8 mouse cellular contexts compared by ENCODE assay signal in the genomic region with DNA sequence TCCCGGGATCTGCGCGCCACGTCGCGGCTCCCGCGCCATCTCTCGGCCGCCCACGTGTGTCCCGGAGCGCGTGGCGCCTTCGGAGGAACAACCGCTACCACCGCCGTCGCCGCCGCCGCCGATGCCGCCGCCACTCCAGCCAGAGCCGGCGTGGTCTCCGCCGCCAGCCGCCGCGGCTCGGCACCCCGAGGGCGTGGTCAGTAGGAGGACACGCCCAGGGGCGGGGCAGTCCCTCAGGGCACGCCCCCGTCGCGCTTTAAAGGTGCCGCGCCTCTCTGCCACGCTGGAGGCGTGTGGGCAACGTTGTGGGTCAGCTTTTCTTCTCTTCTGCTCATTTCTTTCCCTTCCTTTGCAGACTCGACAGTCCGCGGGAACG. TPM values are rescaled to one million over a fixed set of nuclear protein-coding genes. Genes with fewer than 3 reads are reported as not detected.
A peak's percentile ranks its signal among the peaks of the same experiment; 100 is the strongest.
DNase-seq lines count a peak whose midpoint lies in the region; ATAC-seq and TF ChIP-seq lines count a peak whose summit lies in the region.

A gene (minus strand): TSS at position 152 of the 376 bp plus-strand sequence.

- WGBS in heart, embryonic 12.5 days: under 1% methylated on average over 51 of the region's 51 CpGs
- WGBS in kidney, embryonic 15.5 days: under 1% methylated on average over 50 of the region's 51 CpGs
- 5% methylated on average over 42 of the region's 51 CpGs for WGBS in limb, embryonic 14.5 days
- WGBS in midbrain, embryonic 16.5 days: 0% methylated on average over 41 of the region's 51 CpGs
- under 1% methylated on average over 50 of the region's 51 CpGs for WGBS in spleen, adult 2 months

- DNase-seq in cerebellum, adult 11 months: peak; percentile 49
- DNase-seq in cerebellum, adult 11-12 months: no peak
- peak; percentile 91 for DNase-seq in limb, embryonic 14.5 days (ENCODE audit: low spot score)
- peak; percentile 27 to 74 for DNase-seq in spleen, adult 2 months (ENCODE audit: low read depth in 1 of 2, low spot score in 2 of 2)

- peaks cover 18% of the 10 kb centered on the region for H3K4me1 ChIP-seq in erythroblast, embryonic 14.5 days (ENCODE audit: control insufficient read depth)
- H3K4me1 ChIP-seq in heart, embryonic 12.5 days (replicated peaks): peaks cover 38% of the 10 kb centered on the region
- peaks cover 28% of the 10 kb centered on the region for H3K4me1 ChIP-seq in kidney, embryonic 15.5 days
- H3K4me1 ChIP-seq in limb, embryonic 14.5 days (ENCODE audit: control insufficient read depth, insufficient read depth, low read length): peaks cover 15% of the 10 kb centered on the region
- peaks cover 11% of the 10 kb centered on the region; the same call in 1 of the 2 replicates for H3K4me1 ChIP-seq in midbrain, embryonic 16.5 days (ENCODE audit: control insufficient read depth, insufficient read depth, low read length)
- H3K4me1 ChIP-seq in spleen, adult 2 months (ENCODE audit: control insufficient read depth, insufficient read depth, insufficient read length): peaks cover 11% of the 10 kb centered on the region

- no peak within 1 kb of the TSS for H3K27ac ChIP-seq in heart, embryonic 12.5 days (ENCODE audit: poor library complexity, severe bottlenecking)
- H3K27ac ChIP-seq in kidney, embryonic 15.5 days: no peak within 1 kb of the TSS
- H3K27ac ChIP-seq in limb, embryonic 14.5 days (replicated peaks; ENCODE audit: low read depth, low read length): no peak within 1 kb of the TSS
- H3K27ac ChIP-seq in midbrain, embryonic 16.5 days (ENCODE audit: low read length): peak within 1 kb of the TSS; percentile 18; the same call in 1 of the 2 replicates
- H3K27ac ChIP-seq in spleen, adult 2 months (ENCODE audit: insufficient read depth, low read length): no peak within 1 kb of the TSS

- peak within 1 kb of the TSS; percentile 72 for H3K9ac ChIP-seq in heart, embryonic 12.5 days
- H3K9ac ChIP-seq in kidney, embryonic 15.5 days: peak within 1 kb of the TSS; percentile 47
- H3K9ac ChIP-seq in limb, embryonic 14.5 days (ENCODE audit: low read depth, low read length, severe bottlenecking): peak within 1 kb of the TSS; percentile 58
- peak within 1 kb of the TSS; percentile 69 for H3K9ac ChIP-seq in midbrain, embryonic 16.5 days (ENCODE audit: low read depth, low read length)

- peaks cover 40% of the 10 kb centered on the region for H3K27me3 ChIP-seq in erythroblast, embryonic 14.5 days (ENCODE audit: control insufficient read depth)
- H3K27me3 ChIP-seq in heart, embryonic 12.5 days (replicated peaks): peaks cover 23% of the 10 kb centered on the region
- H3K27me3 ChIP-seq in kidney, embryonic 15.5 days: peaks cover 25% of the 10 kb centered on the region
- H3K27me3 ChIP-seq in limb, embryonic 14.5 days (ENCODE audit: control insufficient read depth, insufficient read depth, low read length): peaks cover 17% of the 10 kb centered on the region
- H3K27me3 ChIP-seq in midbrain, embryonic 16.5 days (ENCODE audit: control insufficient read depth, insufficient read depth, low read depth, low read length): peaks cover 8% of the 10 kb centered on the region
- peaks cover 6% of the 10 kb centered on the region for H3K27me3 ChIP-seq in spleen, adult 2 months (ENCODE audit: control insufficient read depth, insufficient read depth, low read length)

- H3K9me3 ChIP-seq in erythroblast, embryonic 14.5 days (ENCODE audit: control insufficient read depth, low read length): peaks cover 10% of the 10 kb centered on the region
- H3K9me3 ChIP-seq in heart, embryonic 12.5 days (replicated peaks): peaks cover 2% of the 10 kb centered on the region
- no peaks in the 10 kb centered on the region for H3K9me3 ChIP-seq in kidney, embryonic 15.5 days (replicated peaks)
- no peaks in the 10 kb centered on the region for H3K9me3 ChIP-seq in limb, embryonic 14.5 days (ENCODE audit: control insufficient read depth, low read length)
- no peaks in the 10 kb centered on the region for H3K9me3 ChIP-seq in midbrain, embryonic 16.5 days (replicated peaks; ENCODE audit: control insufficient read depth, low read length, poor library complexity, severe bottlenecking)

- ATAC-seq in heart, embryonic 12.5 days (ENCODE audit: insufficient number of reproducible peaks, low FRiP score): peak; percentile 89
- ATAC-seq in kidney, embryonic 15.5 days (replicated peaks; ENCODE audit: low FRiP score): peak; percentile 86
- ATAC-seq in limb, embryonic 14.5 days (ENCODE audit: low FRiP score, low read depth): peak; percentile 89
- ATAC-seq in midbrain, embryonic 16.5 days: peak; percentile 76

- TF ChIP-seq POLR2A in limb, embryonic 14.5 days (IDR thresholded peaks at IDR 0.05; ENCODE audit: borderline replicate concordance, extremely low read depth, insufficient read depth, insufficient read length): 0 out of 2 replicates have a peak, but pooled peaks have one; percentile 9
- no peak for TF ChIP-seq POLR2A in spleen, adult 2 months (IDR thresholded peaks at IDR 0.05; ENCODE audit: low read depth, low read length)

- H3K36me3 ChIP-seq in erythroblast, embryonic 14.5 days (ENCODE audit: control insufficient read depth): peaks cover 14% of the 10 kb centered on the region
- peaks cover 11% of the 10 kb centered on the region for H3K36me3 ChIP-seq in heart, embryonic 12.5 days
- H3K36me3 ChIP-seq in kidney, embryonic 15.5 days: peaks cover 13% of the 10 kb centered on the region
- H3K36me3 ChIP-seq in limb, embryonic 14.5 days (ENCODE audit: control insufficient read depth, insufficient read depth, low read length): peaks cover 12% of the 10 kb centered on the region
- peaks cover 2% of the 10 kb centered on the region; the same call in 1 of the 2 replicates for H3K36me3 ChIP-seq in midbrain, embryonic 16.5 days (ENCODE audit: control insufficient read depth, insufficient read depth, low read length)
- no peaks in the 10 kb centered on the region for H3K36me3 ChIP-seq in spleen, adult 2 months (ENCODE audit: control insufficient read depth, insufficient read depth, low read length)

- TF ChIP-seq CTCF in spleen, adult 2 months (IDR thresholded peaks at IDR 0.05; ENCODE audit: extremely low read depth, insufficient read depth, insufficient read length, insufficient replicate concordance): no peak

- peak within 1 kb of the TSS; percentile 60 for H3K4me3 ChIP-seq in erythroblast, embryonic 14.5 days (replicated peaks)
- peak within 1 kb of the TSS; percentile 68 for H3K4me3 ChIP-seq in heart, embryonic 12.5 days
- peak within 1 kb of the TSS; percentile 57 for H3K4me3 ChIP-seq in kidney, embryonic 15.5 days (replicated peaks)
- peak within 1 kb of the TSS; percentile 67 for H3K4me3 ChIP-seq in limb, embryonic 14.5 days (replicated peaks; ENCODE audit: low read length)
- H3K4me3 ChIP-seq in midbrain, embryonic 16.5 days (ENCODE audit: low read depth, low read length): peak within 1 kb of the TSS; percentile 62
- H3K4me3 ChIP-seq in spleen, adult 2 months (ENCODE audit: extremely low read depth, insufficient read depth, insufficient read length): peak within 1 kb of the TSS; percentile 65; the same call in 1 of the 2 replicates

- H3K4me2 ChIP-seq in heart, embryonic 12.5 days: peak within 1 kb of the TSS; percentile 98
- H3K4me2 ChIP-seq in kidney, embryonic 15.5 days: peak within 1 kb of the TSS; percentile 99
- H3K4me2 ChIP-seq in limb, embryonic 14.5 days (replicated peaks; ENCODE audit: low read depth, low read length, severe bottlenecking): peak within 1 kb of the TSS; percentile 98
- H3K4me2 ChIP-seq in midbrain, embryonic 16.5 days (ENCODE audit: low read length): peak within 1 kb of the TSS; percentile 85

RNA-seq across cellular contexts. Expression of the gene that starts here (rescaled TPM):
- polyA plus RNA-seq in erythroblast, embryonic 14.5 days (2012): 0.01 TPM in 1 of 2 replicates, not detected in the other
- 6.5 and 7.7 TPM in 2 replicates for polyA plus RNA-seq in heart, embryonic 12.5 days (2016; fragmentation: Nextera tagmentation; extraction: Ambion mirVana)
- polyA plus RNA-seq in kidney, embryonic 15.5 days (2015; fragmentation: Nextera tagmentation; extraction: Ambion mirVana): 1.7 and 2.0 TPM in 2 replicates
- 31.2 and 50.0 TPM in 2 replicates for polyA plus RNA-seq in limb, embryonic 14.5 days (2012; rRNA removed)
- 19.4 and 23.1 TPM in 2 replicates for polyA plus RNA-seq in limb, embryonic 14.5 days (2014; fragmentation: Nextera tagmentation; extraction: Ambion mirVana)
- 13.5 and 13.7 TPM in 2 replicates for polyA plus RNA-seq in midbrain, embryonic 16.5 days (2015; fragmentation: Nextera tagmentation; extraction: Ambion mirVana)
- polyA plus RNA-seq in spleen, adult 2 months (2012; rRNA removed): 0.55 and 0.67 TPM in 2 replicates

Comparison
In these comparisons a context has a peak if more than half of its experiments do, and no peak if none do; other contexts are left out.
1. Peak in DNase-seq and H3K4me3 ChIP-seq in spleen, adult 2 months; RNA of the gene not detected or under 1 TPM.